Mouse (Mus musculus) heart, postnatal 0 days (tissue): ENCODE results near the gene Gm10715. TPM values are rescaled to one million over a fixed set of nuclear protein-coding genes. Genes with fewer than 3 reads are reported as not detected.
"Not testable (repeated sequence)": the region's sequence is repeated elsewhere in the genome, so short reads cannot be mapped to it uniquely, and the experiment has no call there.

ENCODE experiments used
- ATAC-seq: fragments of 200-750 bp; cut with Nextera tagmentation; 2 replicates; pipeline ENCODE4 v1.8.0; 2017; ENCODE audit warnings: low read depth, moderate number of reproducible peaks, moderate library complexity; ENCODE audit not compliant: insufficient read depth
- DNase-seq: peaks from one replicate; pipeline ENCODE4 v3.0.0-alpha.2; 2016; ENCODE audit warnings: low spot score
- H3K27ac ChIP-seq: fragments of 300-500 bp; sonication (generic); 2 replicates; pipeline ENCODE4 v1.5.1; 2014; ENCODE audit warnings: low read depth, mild to moderate bottlenecking
- H3K27me3 ChIP-seq: fragments of 300-500 bp; sonication (generic); 2 replicates; pipeline ENCODE4 v1.6.1; 2014; ENCODE audit warnings: low read length, mixed read lengths; ENCODE audit not compliant: control insufficient read depth, insufficient read depth
- H3K36me3 ChIP-seq: fragments of 300-500 bp; sonication (generic); replicated peaks from 2 replicates; pipeline ENCODE4 v1.6.1; 2014; ENCODE audit warnings: low read length, mixed read lengths; ENCODE audit not compliant: control insufficient read depth, insufficient read depth
- H3K4me1 ChIP-seq: fragments of 300-500 bp; sonication (generic); 2 replicates; pipeline ENCODE4 v1.6.1; 2014; ENCODE audit warnings: antibody characterized with exemption; ENCODE audit not compliant: control insufficient read depth, insufficient read depth
- H3K4me2 ChIP-seq: fragments of 300-500 bp; sonication (generic); 2 replicates; pipeline ENCODE4 v1.6.1; 2014; ENCODE audit warnings: low read depth, mild to moderate bottlenecking, low read length, moderate library complexity
- H3K4me3 ChIP-seq: fragments of 300-500 bp; sonication (generic); 2 replicates; pipeline ENCODE4 v1.5.1; 2014; ENCODE audit warnings: low read depth, low read length
- H3K9ac ChIP-seq: fragments of 300-500 bp; sonication (generic); replicated peaks from 2 replicates; pipeline ENCODE4 v1.6.1; 2014; ENCODE audit warnings: low read depth, low read length, mixed read lengths
- H3K9me3 ChIP-seq: fragments of 300-500 bp; sonication (generic); replicated peaks from 2 replicates; pipeline ENCODE4 v1.6.1; 2016; ENCODE audit warnings: low read length; ENCODE audit not compliant: control insufficient read depth
- WGBS: fragments of 180-500 bp; shearing (Covaris S2); extraction: QIAGEN DNeasy Blood & Tissue Kit; methylation state at CpG from one replicate; pipeline ENCODE4 v1.1.7; 2014; 5-methylcytosine and 5-hydroxymethylcytosine counted together
- polyA plus RNA-seq: library from polyadenylated mRNA; unstranded; fragments of >200 nt; fragmentation: Nextera tagmentation; extraction: Ambion mirVana; gene quantifications from 2 replicates; pipeline ENCODE4 v1.2.1, GENCODE M21; 2015
- total RNA-seq: library from RNA; depleted of rRNA; stranded (reverse); fragments of >200 nt; gene quantifications from 2 replicates; pipeline ENCODE4 v1.2.3, GENCODE M21; 2014; ENCODE audit warnings: low replicate concordance; rRNA removed

Gene Gm10715
- total RNA-seq: not detected in 2 replicates
- polyA plus RNA-seq: not detected in 2 replicates

- not testable (repeated sequence) for H3K27ac ChIP-seq, DNase-seq, H3K4me3 ChIP-seq, H3K4me2 ChIP-seq, ATAC-seq, H3K27me3 ChIP-seq, H3K36me3 ChIP-seq, H3K4me1 ChIP-seq, H3K9me3 ChIP-seq, H3K9ac ChIP-seq
- WGBS: 70% methylated on average over 6 of the region's 8 CpGs
Observed at GRCm38 (mm10) chr9:3036577-3036976, at the start of gene Gm10715. Gene Gm10715, plus strand, starts transcription at chr9:3036877.

- H3K27me3 ChIP-seq, H3K4me2 ChIP-seq, H3K9me3 ChIP-seq, H3K36me3 ChIP-seq, H3K27ac ChIP-seq, H3K9ac ChIP-seq, H3K4me1 ChIP-seq, DNase-seq, ATAC-seq, H3K4me3 ChIP-seq: not testable (repeated sequence)
- 65% methylated on average over 12 of the region's 12 CpGs for WGBS
Observed at GRCm38 (mm10) chr9:3000445-3000972, 36.2 kb upstream of the Gm10715 start, which contains the start of gene Gm10722. Gene Gm10722, plus strand, starts transcription at chr9:3000922.

- H3K9me3 ChIP-seq, H3K9ac ChIP-seq, H3K4me3 ChIP-seq, H3K4me1 ChIP-seq, H3K36me3 ChIP-seq, H3K27me3 ChIP-seq, ATAC-seq, H3K4me2 ChIP-seq, DNase-seq, H3K27ac ChIP-seq: not testable (repeated sequence)
- WGBS: 61% methylated on average over 8 of the region's 8 CpGs
Observed at GRCm38 (mm10) chr9:3001006-3001405, 35.7 kb upstream of the Gm10715 start.

- peak; percentile 72 for ATAC-seq
- not testable (repeated sequence) for H3K4me3 ChIP-seq, H3K36me3 ChIP-seq, H3K4me1 ChIP-seq, H3K9ac ChIP-seq, H3K4me2 ChIP-seq, H3K9me3 ChIP-seq, H3K27ac ChIP-seq, H3K27me3 ChIP-seq
- WGBS: 52% methylated on average over 8 of the region's 11 CpGs
- DNase-seq: peak; percentile 5
Observed at GRCm38 (mm10) chr9:3001948-3002659, 34.6 kb upstream of the Gm10715 start.

- WGBS: 65% methylated on average over 6 of the region's 14 CpGs
- not testable (repeated sequence) for H3K9me3 ChIP-seq, DNase-seq, ATAC-seq, H3K4me3 ChIP-seq, H3K4me1 ChIP-seq, H3K4me2 ChIP-seq, H3K36me3 ChIP-seq, H3K27ac ChIP-seq, H3K27me3 ChIP-seq, H3K9ac ChIP-seq
Observed at GRCm38 (mm10) chr9:3002794-3003396, 33.8 kb upstream of the Gm10715 start, which contains the start of gene Gm11168. Gene Gm11168, plus strand, starts transcription at chr9:3003346.

- not testable (repeated sequence) for H3K9ac ChIP-seq, H3K4me1 ChIP-seq, H3K4me3 ChIP-seq, H3K36me3 ChIP-seq, H3K27ac ChIP-seq, H3K4me2 ChIP-seq, H3K27me3 ChIP-seq, ATAC-seq, DNase-seq
- WGBS: 79% methylated on average over 1 of the region's 5 CpGs
- H3K9me3 ChIP-seq: peaks cover 10% of the 10 kb centered on the region
Observed at GRCm38 (mm10) chr9:3006179-3006578, 30.5 kb upstream of the Gm10715 start.

- not testable (repeated sequence) for H3K27ac ChIP-seq, H3K4me1 ChIP-seq, H3K27me3 ChIP-seq, H3K4me3 ChIP-seq, H3K36me3 ChIP-seq, DNase-seq, H3K4me2 ChIP-seq, H3K9ac ChIP-seq
- ATAC-seq: peak; percentile 43; the same call in 1 of the 2 replicates
- WGBS: 62% methylated on average over 7 of the region's 8 CpGs
- peaks cover 10% of the 10 kb centered on the region for H3K9me3 ChIP-seq
Observed at GRCm38 (mm10) chr9:3006636-3007035, 30.0 kb upstream of the Gm10715 start.

GRCm38 (mm10) chr9:3007272-3007671 lies 29.4 kb upstream of the Gm10715 start:
- not testable (repeated sequence) for H3K4me3 ChIP-seq, ATAC-seq, DNase-seq, H3K9ac ChIP-seq, H3K27ac ChIP-seq, H3K4me2 ChIP-seq, H3K27me3 ChIP-seq, H3K36me3 ChIP-seq, H3K4me1 ChIP-seq
- H3K9me3 ChIP-seq: peaks cover 10% of the 10 kb centered on the region
- WGBS: 64% methylated on average over 7 of the region's 9 CpGs
